Mouse (Mus musculus): Measurements from ENCODE around the gene Tfpi. TPM values are rescaled to one million over a fixed set of nuclear protein-coding genes. Genes with fewer than 3 reads are reported as not detected.

The Tfpi gene
- polyA plus RNA-seq, 1 experiment from 2014 or later = 35.7 TPM

DNA sequence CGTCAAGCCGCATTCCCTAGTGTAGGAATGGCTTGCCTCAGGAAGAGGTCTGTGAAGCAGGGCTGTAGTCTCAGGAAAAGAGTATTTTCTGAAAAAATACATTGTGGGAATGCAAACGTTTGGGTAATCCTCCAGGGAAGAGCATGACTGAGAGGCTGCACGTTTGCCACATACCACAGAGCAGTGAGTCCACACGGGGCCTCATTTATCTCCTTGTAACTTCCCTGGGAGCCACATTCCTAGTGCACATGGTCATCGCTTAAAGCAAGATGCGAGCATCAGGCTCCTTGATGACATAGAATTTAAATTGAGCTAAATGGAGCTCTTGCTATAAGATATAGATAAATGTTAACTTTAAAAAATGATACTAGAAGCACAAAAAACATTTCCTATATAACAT lies 11.6 kb downstream of the Tfpi start:
- Histone ChIP-seq H3K27me3 (replicated peaks; ENCODE audit: insufficient read depth, low read length) (no peaks in the 10 kb centered on the region), H3K9ac (replicated peaks; ENCODE audit: low read depth) (no peak overlapping the region), H3K36me3 (ENCODE audit: insufficient read depth, low read length) (no peaks in the 10 kb centered on the region), H3K4me3 (ENCODE audit: low read depth, low read length) (no peak overlapping the region), H3K4me1 (ENCODE audit: insufficient read depth, low read depth, low read length) (no peaks in the 10 kb centered on the region), H3K4me2 (replicated peaks; ENCODE audit: low read depth, low read length) (no peak overlapping the region), H3K27ac (ENCODE audit: low read length) (no peak overlapping the region), H3K9me3 (ENCODE audit: low read length) (no peaks in the 10 kb centered on the region)
- DNase-seq (ENCODE audit: low spot score) (no peak), ATAC-seq (no peak)
- 25% methylated on average over 7 of the region's 7 CpGs for WGBS
- TF ChIP-seq CTCF (IDR thresholded peaks at IDR 0.05) (no peak), EP300 (IDR thresholded peaks at IDR 0.05) (no peak)

DNA sequence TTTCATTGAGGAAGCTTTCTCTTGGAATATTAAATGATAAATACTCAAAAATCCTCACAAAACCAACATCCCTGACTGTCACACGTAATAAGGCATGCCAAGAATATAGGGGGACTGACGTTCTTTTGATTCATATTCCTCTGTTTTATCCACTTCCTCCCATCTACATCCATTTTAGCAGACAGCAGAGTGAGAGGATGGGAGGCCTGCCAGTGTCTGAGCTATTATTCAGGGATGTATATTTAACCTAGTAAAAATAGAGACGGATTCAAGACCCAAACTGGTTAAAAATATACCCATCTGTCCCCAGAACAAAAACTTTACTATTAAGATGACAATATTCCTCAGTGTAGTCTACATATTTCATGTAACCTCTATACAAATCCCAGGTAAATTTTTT lies 14.2 kb downstream of the Tfpi start:
- Histone ChIP-seq H3K4me1 (ENCODE audit: insufficient read depth, low read depth, low read length) (no peaks in the 10 kb centered on the region), H3K4me3 (ENCODE audit: low read depth, low read length) (no peak overlapping the region), H3K9ac (replicated peaks; ENCODE audit: low read depth) (no peak overlapping the region)

DNA sequence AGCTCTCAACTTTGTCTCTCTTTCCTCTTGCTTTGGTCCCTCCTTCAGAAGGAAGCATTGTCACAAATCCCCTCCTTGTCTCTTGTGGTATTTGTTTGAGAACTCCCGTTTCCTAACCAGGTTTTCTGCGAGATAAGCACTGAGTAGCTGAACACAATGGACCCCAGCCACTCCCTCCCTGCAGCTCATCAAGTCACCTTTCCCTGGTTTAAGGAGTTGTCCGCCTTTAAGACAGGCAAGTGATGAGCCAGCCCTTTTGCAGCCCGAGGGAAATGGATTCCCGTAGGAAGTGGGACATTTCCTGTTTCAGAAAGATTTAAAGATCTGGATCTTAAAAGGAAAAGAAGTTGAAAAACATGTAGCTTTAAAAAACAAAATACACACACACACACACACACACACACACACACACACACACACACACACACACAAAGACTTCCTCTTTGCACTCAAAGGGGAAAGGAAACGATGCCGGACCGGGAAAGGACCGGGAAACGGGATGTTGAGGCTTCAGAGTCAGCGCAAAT lies 16.9 kb downstream of the Tfpi start:
- Histone ChIP-seq H3K4me1 (ENCODE audit: insufficient read depth, low read depth, low read length) (no peaks in the 10 kb centered on the region), H3K27me3 (replicated peaks; ENCODE audit: insufficient read depth, low read length) (no peaks in the 10 kb centered on the region), H3K9ac (replicated peaks; ENCODE audit: low read depth) (no peak overlapping the region), H3K9me3 (ENCODE audit: low read length) (no peaks in the 10 kb centered on the region), H3K4me3 (ENCODE audit: low read depth, low read length) (no peak overlapping the region), H3K36me3 (ENCODE audit: insufficient read depth, low read length) (no peaks in the 10 kb centered on the region), H3K27ac (ENCODE audit: low read length) (no peak overlapping the region), H3K4me2 (replicated peaks; ENCODE audit: low read depth, low read length) (no peak overlapping the region)
- no peak for TF ChIP-seq CTCF (IDR thresholded peaks at IDR 0.05)
- TF ChIP-seq EP300 (IDR thresholded peaks at IDR 0.05) = peak; percentile 62; the same call in 1 of the 2 replicates
- 40% methylated on average over 11 of the region's 11 CpGs for WGBS
- peak; percentile 70 for DNase-seq (ENCODE audit: low spot score)
- peak; percentile 89 for ATAC-seq

More for the DNA sequence above, 14.2 kb downstream of the Tfpi start:
- no peak overlapping the region for H3K27ac ChIP-seq (ENCODE audit: low read length)
- DNase-seq (ENCODE audit: low spot score) (no peak), ATAC-seq (no peak)
- TF ChIP-seq CTCF (IDR thresholded peaks at IDR 0.05) = no peak
- no peak for TF ChIP-seq EP300 (IDR thresholded peaks at IDR 0.05)
- H3K9me3 ChIP-seq (ENCODE audit: low read length) = no peaks in the 10 kb centered on the region
- no peaks in the 10 kb centered on the region for H3K27me3 ChIP-seq (replicated peaks; ENCODE audit: insufficient read depth, low read length)
- no peaks in the 10 kb centered on the region for H3K36me3 ChIP-seq (ENCODE audit: insufficient read depth, low read length)
- H3K4me2 ChIP-seq (replicated peaks; ENCODE audit: low read depth, low read length) = no peak overlapping the region
- WGBS = 69% methylated on average over 3 of the region's 3 CpGs

DNA sequence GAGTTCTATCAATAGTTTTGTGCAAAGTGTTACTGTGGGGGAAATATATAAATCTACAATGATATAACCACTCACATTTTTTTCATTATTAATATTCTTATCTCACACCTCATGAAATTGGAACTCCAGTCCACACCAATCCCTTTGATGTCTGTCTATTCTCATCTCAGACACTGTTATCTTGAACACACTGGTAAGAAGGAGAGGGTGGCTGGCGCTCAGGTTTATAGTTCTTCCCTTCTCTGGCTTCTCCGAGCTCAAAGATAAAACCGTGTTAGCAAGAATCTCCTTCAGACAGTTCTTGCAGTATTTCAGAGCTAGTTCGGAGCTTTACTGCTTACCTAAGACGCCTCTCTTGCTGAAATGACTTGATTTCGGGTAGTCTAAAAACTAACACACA lies 19.4 kb downstream of the Tfpi start:
- DNase-seq (ENCODE audit: low spot score) (no peak), ATAC-seq (no peak)
- no peak overlapping the region for H3K4me3 ChIP-seq (ENCODE audit: low read depth, low read length)
- no peaks in the 10 kb centered on the region for H3K36me3 ChIP-seq (ENCODE audit: insufficient read depth, low read length)
- TF ChIP-seq CTCF (IDR thresholded peaks at IDR 0.05) (no peak), EP300 (IDR thresholded peaks at IDR 0.05) (no peak)
- no peak overlapping the region for H3K27ac ChIP-seq (ENCODE audit: low read length)
- no peak overlapping the region for H3K4me2 ChIP-seq (replicated peaks; ENCODE audit: low read depth, low read length)
- H3K27me3 ChIP-seq (replicated peaks; ENCODE audit: insufficient read depth, low read length) = no peaks in the 10 kb centered on the region
- no peaks in the 10 kb centered on the region for H3K4me1 ChIP-seq (ENCODE audit: insufficient read depth, low read depth, low read length)
- H3K9me3 ChIP-seq (ENCODE audit: low read length) = no peaks in the 10 kb centered on the region
- WGBS = 63% methylated on average over 6 of the region's 6 CpGs
- H3K9ac ChIP-seq (replicated peaks; ENCODE audit: low read depth) = no peak overlapping the region

DNA sequence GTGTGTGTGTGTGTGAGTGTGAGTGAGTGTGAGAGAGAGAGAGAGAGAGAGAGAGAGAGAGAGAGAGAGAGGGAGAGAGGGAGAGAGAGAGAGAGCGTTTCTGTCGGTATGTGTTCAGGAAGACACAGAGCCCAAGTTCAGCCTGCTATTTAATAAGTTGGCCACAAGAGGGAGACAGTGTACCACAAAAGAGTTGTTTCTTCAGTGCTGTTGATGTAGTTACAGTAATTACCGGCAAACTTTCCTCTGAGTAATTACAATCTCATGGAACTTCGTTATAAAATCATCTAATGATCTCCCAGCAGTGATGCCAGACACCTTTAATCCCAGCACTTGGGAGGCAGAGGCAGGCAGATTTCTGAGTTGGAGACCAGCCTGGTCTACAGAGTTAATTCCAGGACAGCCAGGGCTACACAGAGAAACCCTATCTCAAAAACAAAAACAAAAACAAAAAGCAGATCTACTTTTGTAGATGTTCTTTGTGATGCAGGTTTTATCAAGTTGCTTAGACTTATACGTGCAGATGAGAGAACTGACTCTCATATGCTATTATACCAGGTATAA lies 21.3 kb downstream of the Tfpi start:
- Histone ChIP-seq H3K27ac (ENCODE audit: low read length) (no peak overlapping the region), H3K4me3 (ENCODE audit: low read depth, low read length) (no peak overlapping the region), H3K27me3 (replicated peaks; ENCODE audit: insufficient read depth, low read length) (no peaks in the 10 kb centered on the region), H3K9ac (replicated peaks; ENCODE audit: low read depth) (no peak overlapping the region), H3K4me1 (ENCODE audit: insufficient read depth, low read depth, low read length) (no peaks in the 10 kb centered on the region), H3K4me2 (replicated peaks; ENCODE audit: low read depth, low read length) (no peak overlapping the region), H3K9me3 (ENCODE audit: low read length) (no peaks in the 10 kb centered on the region), H3K36me3 (ENCODE audit: insufficient read depth, low read length) (no peaks in the 10 kb centered on the region)
- TF ChIP-seq CTCF (IDR thresholded peaks at IDR 0.05) = peak; percentile 91
- TF ChIP-seq EP300 (IDR thresholded peaks at IDR 0.05) = no peak
- ATAC-seq = peak; percentile 72
- DNase-seq (ENCODE audit: low spot score) = peak; percentile 92
- WGBS = 7% methylated on average over 5 of the region's 5 CpGs

DNA sequence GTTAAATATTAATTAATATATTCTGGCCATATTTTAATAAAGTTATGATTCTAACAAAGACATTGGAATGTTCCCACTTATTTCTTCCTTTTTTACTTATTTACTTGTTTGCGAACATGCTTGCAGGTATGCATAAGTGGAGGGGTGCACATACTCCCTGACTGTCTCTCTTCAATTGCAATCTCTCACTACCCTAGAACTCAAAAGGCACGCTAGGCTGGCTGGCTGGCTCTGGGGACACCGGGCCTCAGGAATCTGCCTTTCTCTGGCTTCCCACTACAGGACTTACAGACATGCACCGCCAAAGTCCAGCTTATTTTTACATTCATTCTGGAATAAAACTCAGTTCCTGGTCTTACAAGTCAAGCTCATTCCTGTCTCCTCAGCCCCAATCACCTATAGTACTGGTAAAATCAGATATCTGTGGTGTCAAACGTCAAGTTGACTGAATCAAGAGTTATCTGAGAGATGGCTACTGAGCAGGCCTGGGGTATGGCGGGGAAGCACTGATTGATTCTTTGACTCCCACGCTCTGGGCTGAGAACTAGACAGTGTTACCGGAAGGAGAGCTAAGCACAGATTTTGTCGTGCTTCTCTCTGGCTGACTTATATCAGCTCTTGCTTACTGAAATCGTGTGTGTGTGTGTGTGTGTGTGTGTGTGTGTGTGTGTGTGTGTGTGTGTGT lies 21.9 kb downstream of the Tfpi start:
- no peak overlapping the region for H3K27ac ChIP-seq (ENCODE audit: low read length)
- H3K27me3 ChIP-seq (replicated peaks; ENCODE audit: insufficient read depth, low read length) = no peaks in the 10 kb centered on the region
- TF ChIP-seq CTCF (IDR thresholded peaks at IDR 0.05) = no peak
- TF ChIP-seq EP300 (IDR thresholded peaks at IDR 0.05) = no peak
- WGBS = 54% methylated on average over 10 of the region's 10 CpGs
- no peak overlapping the region for H3K4me3 ChIP-seq (ENCODE audit: low read depth, low read length)
- no peaks in the 10 kb centered on the region for H3K36me3 ChIP-seq (ENCODE audit: insufficient read depth, low read length)
- no peak overlapping the region for H3K4me2 ChIP-seq (replicated peaks; ENCODE audit: low read depth, low read length)
- ATAC-seq (no peak), DNase-seq (ENCODE audit: low spot score) (no peak)
- no peak overlapping the region for H3K9ac ChIP-seq (replicated peaks; ENCODE audit: low read depth)
- no peaks in the 10 kb centered on the region for H3K9me3 ChIP-seq (ENCODE audit: low read length)
- no peaks in the 10 kb centered on the region for H3K4me1 ChIP-seq (ENCODE audit: insufficient read depth, low read depth, low read length)

Measured in lung, postnatal 0 days (tissue).